ENCODE assay signal across 9 mouse cellular contexts in genomic region chr13:41283256-41283655, GRCm38 (mm10). TPM values are rescaled to one million over a fixed set of nuclear protein-coding genes. Genes with fewer than 3 reads are reported as not detected.
DNase-seq lines count a peak whose midpoint lies in the region; ATAC-seq and TF ChIP-seq lines count a peak whose summit lies in the region.
"Had no signal": no experiment of that assay in that cellular context is flagged by ENCODE, and none has a peak within 500 bp of the region (broad histone marks: within the 10 kb centered on the region; RNA-seq: fewer than 3 reads in every experiment).

No protein-coding gene starts in this region.

- peak; percentile 91 for TF ChIP-seq CTCF in hindbrain, postnatal 0 days (IDR thresholded peaks at IDR 0.05; ENCODE audit: low read depth)

- ATAC-seq in neural tube, embryonic 15.5 days (ENCODE audit: low FRiP score) = no peak
- peak; percentile 74; the same call in 1 of the 2 replicates for ATAC-seq in cerebellum, adult (ENCODE audit: insufficient number of reproducible peaks, low FRiP score, low TSS enrichment)
- peak; percentile 65 for ATAC-seq in forebrain, embryonic 16.5 days
- ATAC-seq in hindbrain, postnatal 0 days = peak; percentile 70
- no peak for ATAC-seq in midbrain, embryonic 14.5 days (ENCODE audit: low FRiP score, low TSS enrichment)

- no peaks in the 10 kb centered on the region for H3K27me3 ChIP-seq in neural tube, embryonic 15.5 days (replicated peaks)
- H3K27me3 ChIP-seq in forebrain, embryonic 16.5 days (replicated peaks; ENCODE audit: control insufficient read depth, insufficient read depth, low read length) = no peaks in the 10 kb centered on the region
- H3K27me3 ChIP-seq in hindbrain, postnatal 0 days (ENCODE audit: insufficient read depth, low read length) = no peaks in the 10 kb centered on the region
- no peaks in the 10 kb centered on the region for H3K27me3 ChIP-seq in midbrain, embryonic 14.5 days (ENCODE audit: control insufficient read depth, insufficient read depth, low read length)
- H3K27me3 ChIP-seq in splenic B cell, adult 2 months (ENCODE audit: control insufficient read depth, insufficient read depth, low read length, poor library complexity, severe bottlenecking) = no peaks in the 10 kb centered on the region
- H3K27me3 ChIP-seq: embryonic facial prominence, embryonic 12.5 days had no signal

- H3K4me2 ChIP-seq in neural tube, embryonic 15.5 days = no peak overlapping the region
- H3K4me2 ChIP-seq in forebrain, embryonic 16.5 days (ENCODE audit: low read length) = no peak overlapping the region
- H3K4me2 ChIP-seq in hindbrain, postnatal 0 days (ENCODE audit: low read depth, low read length) = no peak overlapping the region
- H3K4me2 ChIP-seq in midbrain, embryonic 14.5 days (ENCODE audit: low read length) = no peak overlapping the region
- H3K4me2 ChIP-seq: embryonic facial prominence, embryonic 12.5 days had no signal

- no peaks in the 10 kb centered on the region for H3K9me3 ChIP-seq in neural tube, embryonic 15.5 days (replicated peaks)
- no peaks in the 10 kb centered on the region for H3K9me3 ChIP-seq in forebrain, embryonic 16.5 days (ENCODE audit: control insufficient read depth, low read length)
- no peaks in the 10 kb centered on the region for H3K9me3 ChIP-seq in hindbrain, postnatal 0 days (ENCODE audit: low read length)
- no peaks in the 10 kb centered on the region for H3K9me3 ChIP-seq in midbrain, embryonic 14.5 days (ENCODE audit: control insufficient read depth, low read length)
- H3K9me3 ChIP-seq: embryonic facial prominence, embryonic 12.5 days had no signal

- no peaks in the 10 kb centered on the region for H3K36me3 ChIP-seq in neural tube, embryonic 15.5 days
- no peaks in the 10 kb centered on the region for H3K36me3 ChIP-seq in forebrain, embryonic 16.5 days (ENCODE audit: control insufficient read depth, insufficient read depth)
- H3K36me3 ChIP-seq in hindbrain, postnatal 0 days (ENCODE audit: insufficient read depth, low read length) = no peaks in the 10 kb centered on the region
- no peaks in the 10 kb centered on the region for H3K36me3 ChIP-seq in midbrain, embryonic 14.5 days (ENCODE audit: control insufficient read depth, insufficient read depth, low read length)
- no peaks in the 10 kb centered on the region for H3K36me3 ChIP-seq in splenic B cell, adult 2 months (ENCODE audit: control insufficient read depth, insufficient read depth, low read length, poor library complexity, severe bottlenecking)
- H3K36me3 ChIP-seq: embryonic facial prominence, embryonic 12.5 days had no signal

- H3K4me3 ChIP-seq in neural tube, embryonic 15.5 days (replicated peaks) = no peak overlapping the region
- H3K4me3 ChIP-seq in forebrain, embryonic 16.5 days (replicated peaks; ENCODE audit: low read length) = no peak overlapping the region
- H3K4me3 ChIP-seq in hindbrain, postnatal 0 days (ENCODE audit: low read length) = no peak overlapping the region
- no peak overlapping the region for H3K4me3 ChIP-seq in midbrain, embryonic 14.5 days (replicated peaks; ENCODE audit: low read depth, low read length)
- H3K4me3 ChIP-seq: embryonic facial prominence, embryonic 12.5 days had no signal

- no peak overlapping the region for H3K27ac ChIP-seq in neural tube, embryonic 15.5 days (replicated peaks)
- no peak overlapping the region for H3K27ac ChIP-seq in forebrain, embryonic 16.5 days (ENCODE audit: low read length)
- H3K27ac ChIP-seq in hindbrain, postnatal 0 days = no peak overlapping the region
- no peak overlapping the region for H3K27ac ChIP-seq in midbrain, embryonic 14.5 days (replicated peaks; ENCODE audit: low read depth, low read length)
- H3K27ac ChIP-seq: embryonic facial prominence, embryonic 12.5 days had no signal

- peak; percentile 65 for DNase-seq in neural tube, embryonic 10.5 days (ENCODE audit: extremely low spot score, low spot score)
- DNase-seq in hindbrain, postnatal 0 days (ENCODE audit: low spot score) = peak; percentile 94
- DNase-seq in left cerebral cortex, adult 11 months (ENCODE audit: low spot score) = peak; percentile 46
- DNase-seq in midbrain, embryonic 14.5 days = peak; percentile 95
- DNase-seq in splenic B cell, adult 2 months (ENCODE audit: low read depth, low spot score) = peak; percentile 87

- H3K9ac ChIP-seq in neural tube, embryonic 15.5 days (replicated peaks) = no peak overlapping the region
- no peak overlapping the region for H3K9ac ChIP-seq in forebrain, embryonic 16.5 days (replicated peaks; ENCODE audit: low read depth, low read length)
- no peak overlapping the region for H3K9ac ChIP-seq in hindbrain, postnatal 0 days (replicated peaks; ENCODE audit: low read length)
- no peak overlapping the region for H3K9ac ChIP-seq in midbrain, embryonic 14.5 days (replicated peaks; ENCODE audit: low read length)
- H3K9ac ChIP-seq: embryonic facial prominence, embryonic 12.5 days had no signal

- 29% methylated on average over 5 of the region's 5 CpGs for whole genome bisulfite sequencing in neural tube, embryonic 15.5 days
- WGBS in forebrain, embryonic 16.5 days = 22% methylated on average over 5 of the region's 5 CpGs
- 20% methylated on average over 5 of the region's 5 CpGs for WGBS in hindbrain, postnatal 0 days
- 27% methylated on average over 5 of the region's 5 CpGs for WGBS in midbrain, embryonic 14.5 days

- no peaks in the 10 kb centered on the region for H3K4me1 ChIP-seq in neural tube, embryonic 15.5 days
- no peaks in the 10 kb centered on the region for H3K4me1 ChIP-seq in forebrain, embryonic 16.5 days (replicated peaks; ENCODE audit: control insufficient read depth, insufficient read depth, low read length)
- no peaks in the 10 kb centered on the region for H3K4me1 ChIP-seq in hindbrain, postnatal 0 days (ENCODE audit: insufficient read depth, low read length)
- H3K4me1 ChIP-seq in midbrain, embryonic 14.5 days (ENCODE audit: control insufficient read depth, insufficient read depth, low read length) = no peaks in the 10 kb centered on the region
- H3K4me1 ChIP-seq: embryonic facial prominence, embryonic 12.5 days had no signal

RNA-seq across cellular contexts. Expression of gene Gm17364, which starts 9.5 kb away (rescaled TPM):
- not detected in 2 replicates for polyA plus RNA-seq in neural tube, embryonic 15.5 days (2015; fragmentation: Nextera tagmentation; extraction: Ambion mirVana)
- not detected in 2 replicates for polyA plus RNA-seq in forebrain, embryonic 16.5 days (2015; fragmentation: Nextera tagmentation; extraction: Ambion mirVana)
- not detected in 2 replicates for total RNA-seq in hindbrain, postnatal 0 days (2014; rRNA removed)
- not detected in 2 replicates for polyA plus RNA-seq in hindbrain, postnatal 0 days (2015; fragmentation: Nextera tagmentation; extraction: Ambion mirVana)
- not detected in 2 replicates for polyA plus RNA-seq in midbrain, embryonic 14.5 days (2014; fragmentation: Nextera tagmentation; extraction: Ambion mirVana)
- polyA plus RNA-seq: embryonic facial prominence, embryonic 12.5 days had no signal

RNA-seq across cellular contexts. Expression of gene Smim13, which starts 33.6 kb away (rescaled TPM):
- polyA plus RNA-seq in neural tube, embryonic 15.5 days (2015; fragmentation: Nextera tagmentation; extraction: Ambion mirVana) = 28.2 and 31.2 TPM in 2 replicates
- polyA plus RNA-seq in forebrain, embryonic 16.5 days (2015; fragmentation: Nextera tagmentation; extraction: Ambion mirVana) = 26.9 and 28.2 TPM in 2 replicates
- 44.2 and 44.8 TPM in 2 replicates for total RNA-seq in hindbrain, postnatal 0 days (2014; rRNA removed)
- polyA plus RNA-seq in hindbrain, postnatal 0 days (2015; fragmentation: Nextera tagmentation; extraction: Ambion mirVana) = 26.7 and 27.5 TPM in 2 replicates
- polyA plus RNA-seq in midbrain, embryonic 14.5 days (2014; fragmentation: Nextera tagmentation; extraction: Ambion mirVana) = 22.7 and 23.2 TPM in 2 replicates

Comparison
In these comparisons a context has a peak if more than half of its experiments do, and no peak if none do; other contexts are left out.
1. ATAC-seq: peak in cerebellum, adult (single experiment), forebrain, embryonic 16.5 days (single experiment) and hindbrain, postnatal 0 days (single experiment); none in neural tube, embryonic 15.5 days (single experiment) and midbrain, embryonic 14.5 days (single experiment).
2. Peak in every context shown above with its lines, with median percentiles within 50 percentile points of each other: DNase-seq.